Mouse (Mus musculus) kidney, postnatal 0 days (tissue): ENCODE data around the gene Tcaf3. TPM values are rescaled to one million over a fixed set of nuclear protein-coding genes. Genes with fewer than 3 reads are reported as not detected.

Source experiments
- ATAC-seq: fragments of 200-750 bp; cut with Nextera tagmentation; replicated peaks from 2 replicates; pipeline ENCODE4 v1.8.0; 2017; ENCODE audit warnings: low read depth, moderate number of reproducible peaks, moderate TSS enrichment, moderate library complexity; ENCODE audit not compliant: low FRiP score
- DNase-seq: peaks from one replicate; pipeline ENCODE4 v3.0.0-alpha.2; 2016; ENCODE audit warnings: low spot score
- H3K27ac ChIP-seq: fragments of 300-500 bp; sonication (generic); 2 replicates; pipeline ENCODE4 v1.5.1; 2014; ENCODE audit warnings: mild to moderate bottlenecking
- H3K27me3 ChIP-seq: fragments of 300-500 bp; sonication (generic); 2 replicates; pipeline ENCODE4 v1.6.1; 2014; ENCODE audit warnings: low read length, mixed read lengths; ENCODE audit not compliant: insufficient read depth
- H3K36me3 ChIP-seq: fragments of 300-500 bp; sonication (generic); 2 replicates; pipeline ENCODE4 v1.6.1; 2014; ENCODE audit warnings: low read length, mixed read lengths; ENCODE audit not compliant: insufficient read depth
- H3K4me1 ChIP-seq: fragments of 300-500 bp; sonication (generic); replicated peaks from 2 replicates; pipeline ENCODE4 v1.6.1; 2014; ENCODE audit warnings: antibody characterized with exemption, low read length, mixed read lengths; ENCODE audit not compliant: insufficient read depth
- H3K4me2 ChIP-seq: fragments of 300-500 bp; sonication (generic); 2 replicates; pipeline ENCODE4 v1.6.1; 2014; ENCODE audit warnings: mild to moderate bottlenecking, low read length, moderate library complexity, mixed read lengths
- H3K4me3 ChIP-seq: fragments of 300-500 bp; sonication (generic); replicated peaks from 2 replicates; pipeline ENCODE4 v1.5.1; 2014; ENCODE audit warnings: low read depth, low read length
- H3K9ac ChIP-seq: fragments of 300-500 bp; sonication (generic); 2 replicates; pipeline ENCODE4 v1.6.1; 2014; ENCODE audit warnings: low read depth, low read length
- H3K9me3 ChIP-seq: fragments of 300-500 bp; sonication (generic); replicated peaks from 2 replicates; pipeline ENCODE4 v1.6.1; 2016; ENCODE audit warnings: low read length, inconsistent platforms, mixed read lengths
- CTCF ChIP-seq: IDR thresholded peaks from 2 replicates; pipeline ENCODE4 v1.5.1; 2016; ENCODE audit warnings: antibody characterized with exemption, low read depth, mild to moderate bottlenecking, moderate library complexity
- WGBS: fragments of 180-500 bp; shearing (Covaris S2); extraction: QIAGEN DNeasy Blood & Tissue Kit; methylation state at CpG from one replicate; pipeline ENCODE4 v1.1.7; 2014; 5-methylcytosine and 5-hydroxymethylcytosine counted together
- polyA plus RNA-seq: library from polyadenylated mRNA; unstranded; fragments of >200 nt; fragmentation: Nextera tagmentation; extraction: Ambion mirVana; gene quantifications from 2 replicates; pipeline ENCODE4 v1.2.1, GENCODE M21; 2015

Gene Tcaf3
- polyA plus RNA-seq, 1 experiment from 2014 or later: not detected

DNA sequence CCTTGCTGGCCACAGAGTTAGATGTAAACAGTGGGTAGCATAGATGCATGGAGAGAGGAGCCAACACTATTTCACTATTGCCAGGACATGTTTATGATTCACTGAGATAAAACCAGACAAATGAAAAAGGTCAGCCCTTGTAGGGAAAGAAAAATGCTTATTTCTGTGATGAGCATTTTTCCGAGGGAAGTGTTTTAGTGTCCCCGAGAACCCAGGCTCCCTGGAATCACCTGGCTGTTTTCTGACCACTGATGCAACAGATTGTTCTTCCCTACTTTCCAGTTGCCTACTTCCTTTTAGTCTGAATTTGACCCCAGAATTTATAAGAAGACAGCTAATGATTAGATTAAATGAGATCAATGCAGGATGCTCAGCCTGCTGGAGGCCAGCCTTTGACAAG, 51.3 kb downstream of the Tcaf3 start:
- no peaks in the 10 kb centered on the region for H3K4me1 ChIP-seq
- no peaks in the 10 kb centered on the region for H3K36me3 ChIP-seq
- no peaks in the 10 kb centered on the region for H3K9me3 ChIP-seq
- ATAC-seq: no peak
- H3K4me2 ChIP-seq: no peak overlapping the region
- no peak for DNase-seq
- H3K27ac ChIP-seq: no peak overlapping the region
- no peak overlapping the region for H3K9ac ChIP-seq
- 64% methylated on average over 2 of the region's 2 CpGs for WGBS
- H3K4me3 ChIP-seq: no peak overlapping the region
- no peak for TF ChIP-seq CTCF
- no peaks in the 10 kb centered on the region for H3K27me3 ChIP-seq

- TF ChIP-seq CTCF: no peak
- Histone ChIP-seq H3K4me2 (no peak overlapping the region), H3K27ac (no peak overlapping the region), H3K36me3 (no peaks in the 10 kb centered on the region), H3K9ac (no peak overlapping the region), H3K4me3 (no peak overlapping the region), H3K9me3 (no peaks in the 10 kb centered on the region), H3K27me3 (no peaks in the 10 kb centered on the region), H3K4me1 (no peaks in the 10 kb centered on the region)
- WGBS: 42% methylated on average over 2 of the region's 2 CpGs
- ATAC-seq: no peak
- DNase-seq: peak; percentile 33
Measured at GRCm38 (mm10) chr6:42545451-42545885, 52.0 kb downstream of the Tcaf3 start.

DNA sequence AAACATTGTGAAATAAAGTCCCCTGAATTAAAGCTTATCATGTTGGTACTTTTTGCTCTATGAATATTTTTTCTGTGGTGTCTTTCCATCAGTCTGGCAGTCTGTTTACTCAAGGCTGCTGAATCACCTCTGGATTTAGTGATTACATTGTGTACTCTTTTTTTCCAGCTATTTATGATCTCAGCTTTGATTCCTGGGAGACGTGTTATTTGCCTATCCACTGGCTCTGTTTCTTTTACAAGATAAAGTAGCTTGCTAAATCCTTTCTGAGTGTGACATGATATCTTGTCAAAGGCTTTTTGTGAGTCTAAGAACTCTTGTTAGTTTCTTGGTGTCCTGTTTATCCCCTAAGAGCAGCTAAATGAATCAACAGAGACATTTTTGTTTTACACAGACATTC, 52.6 kb downstream of the Tcaf3 start:
- Histone ChIP-seq H3K9ac (no peak overlapping the region), H3K9me3 (no peaks in the 10 kb centered on the region), H3K36me3 (no peaks in the 10 kb centered on the region), H3K4me3 (no peak overlapping the region), H3K27ac (no peak overlapping the region), H3K27me3 (no peaks in the 10 kb centered on the region), H3K4me1 (no peaks in the 10 kb centered on the region), H3K4me2 (no peak overlapping the region)
- ATAC-seq (no peak), DNase-seq (no peak)
- TF ChIP-seq CTCF: no peak
- WGBS: 61% methylated on average over 1 of the region's 1 CpGs

GRCm38 (mm10) chr6:42542036-42543031, 55.2 kb downstream of the Tcaf3 start:
- DNase-seq (peak; percentile 12), ATAC-seq (no peak)
- Histone ChIP-seq H3K36me3 (no peaks in the 10 kb centered on the region), H3K4me2 (no peak overlapping the region), H3K4me3 (no peak overlapping the region), H3K4me1 (no peaks in the 10 kb centered on the region), H3K27me3 (no peaks in the 10 kb centered on the region), H3K9me3 (no peaks in the 10 kb centered on the region), H3K9ac (no peak overlapping the region), H3K27ac (no peak overlapping the region)
- TF ChIP-seq CTCF: no peak
- 31% methylated on average over 4 of the region's 4 CpGs for WGBS

- Histone ChIP-seq H3K4me1 (no peaks in the 10 kb centered on the region), H3K9me3 (no peaks in the 10 kb centered on the region), H3K4me2 (no peak overlapping the region), H3K36me3 (no peaks in the 10 kb centered on the region), H3K27me3 (no peaks in the 10 kb centered on the region), H3K4me3 (no peak overlapping the region), H3K27ac (no peak overlapping the region), H3K9ac (no peak overlapping the region)
- 77% methylated on average over 1 of the region's 1 CpGs for WGBS
- TF ChIP-seq CTCF: no peak
- DNase-seq (no peak), ATAC-seq (no peak)
Measured at GRCm38 (mm10) chr6:42540681-42541080, 56.8 kb downstream of the Tcaf3 start.

GRCm38 (mm10) chr6:42539711-42540110, 57.8 kb downstream of the Tcaf3 start:
- DNase-seq (no peak), ATAC-seq (no peak)
- no peak overlapping the region for H3K4me2 ChIP-seq
- TF ChIP-seq CTCF: no peak
- no peaks in the 10 kb centered on the region for H3K27me3 ChIP-seq
- WGBS: 82% methylated on average over 1 of the region's 1 CpGs
- no peaks in the 10 kb centered on the region for H3K4me1 ChIP-seq
- no peak overlapping the region for H3K27ac ChIP-seq
- H3K4me3 ChIP-seq: no peak overlapping the region
- no peak overlapping the region for H3K9ac ChIP-seq
- H3K9me3 ChIP-seq: no peaks in the 10 kb centered on the region
- H3K36me3 ChIP-seq: no peaks in the 10 kb centered on the region

Other genes with a start within 250 kb of the Tcaf3 start
- 92.9 and 103 TPM in 2 replicates for gene Zyx, start 248.1 kb downstream of the Tcaf3 start, polyA plus RNA-seq
- 6.6 and 6.9 TPM in 2 replicates for gene Epha1, start 224.4 kb downstream of the Tcaf3 start, polyA plus RNA-seq
- gene Tas2r143, start 197.5 kb downstream of the Tcaf3 start, polyA plus RNA-seq: not detected in 2 replicates
- not detected in 2 replicates for gene Tas2r135, start 192.3 kb downstream of the Tcaf3 start, polyA plus RNA-seq
- not detected in 2 replicates for gene Tas2r126, start 163.2 kb downstream of the Tcaf3 start, polyA plus RNA-seq
- gene Olfr458, start 132.5 kb downstream of the Tcaf3 start, polyA plus RNA-seq: 0.12 TPM in 1 of 2 replicates, not detected in the other
- gene Olfr457, start 121.4 kb downstream of the Tcaf3 start, polyA plus RNA-seq: not detected in 2 replicates
- not detected in 2 replicates for gene Olfr456, start 110.5 kb downstream of the Tcaf3 start, polyA plus RNA-seq
- gene Olfr455, start 50.1 kb downstream of the Tcaf3 start, polyA plus RNA-seq: not detected in 2 replicates
- gene Tcaf2, start 47.6 kb upstream of the Tcaf3 start, polyA plus RNA-seq: 3.0 and 3.2 TPM in 2 replicates
- gene Tcaf1, start 112.4 kb upstream of the Tcaf3 start, polyA plus RNA-seq: 59.6 and 63.4 TPM in 2 replicates
- gene Olfr453, start 141.7 kb upstream of the Tcaf3 start, polyA plus RNA-seq: not detected in 2 replicates
- not detected in 2 replicates for gene Olfr38, start 158.7 kb upstream of the Tcaf3 start, polyA plus RNA-seq
- gene Olfr452, start 187.4 kb upstream of the Tcaf3 start, polyA plus RNA-seq: not detected in 2 replicates
- gene Olfr450, start 214.2 kb upstream of the Tcaf3 start, polyA plus RNA-seq: not detected in 2 replicates
- not detected in 2 replicates for gene Olfr449, start 236.7 kb upstream of the Tcaf3 start, polyA plus RNA-seq